Mouse (Mus musculus): Measurements from ENCODE around the gene Clptm1. TPM values are rescaled to one million over a fixed set of nuclear protein-coding genes. Genes with fewer than 3 reads are reported as not detected.

Gene Clptm1
- polyA plus RNA-seq, 1 experiment from 2014 or later = 96.0 TPM

GRCm38 (mm10) chr7:19702859-19703555 is 38.2 kb upstream of the Clptm1 start:
- H3K9me3 ChIP-seq (ENCODE audit: low read depth, low read length) = no peaks in the 10 kb centered on the region
- TF ChIP-seq CTCF (IDR thresholded peaks at IDR 0.05; ENCODE audit: low read depth) = no peak
- 88% methylated on average over 16 of the region's 16 CpGs for WGBS
- no peak overlapping the region for H3K9ac ChIP-seq
- ATAC-seq (ENCODE audit: insufficient read depth) (no peak), DNase-seq (no peak)
- peaks cover 8% of the 10 kb centered on the region; the same call in 1 of the 2 replicates for H3K4me1 ChIP-seq (ENCODE audit: insufficient read depth)
- no peak overlapping the region for H3K4me2 ChIP-seq
- no peaks in the 10 kb centered on the region for H3K27me3 ChIP-seq (ENCODE audit: insufficient read depth, low read length)
- H3K27ac ChIP-seq (ENCODE audit: low read depth) = no peak overlapping the region
- peaks cover 55% of the 10 kb centered on the region for H3K36me3 ChIP-seq (ENCODE audit: insufficient read depth)
- H3K4me3 ChIP-seq (ENCODE audit: low read depth, low read length) = no peak overlapping the region

DNA sequence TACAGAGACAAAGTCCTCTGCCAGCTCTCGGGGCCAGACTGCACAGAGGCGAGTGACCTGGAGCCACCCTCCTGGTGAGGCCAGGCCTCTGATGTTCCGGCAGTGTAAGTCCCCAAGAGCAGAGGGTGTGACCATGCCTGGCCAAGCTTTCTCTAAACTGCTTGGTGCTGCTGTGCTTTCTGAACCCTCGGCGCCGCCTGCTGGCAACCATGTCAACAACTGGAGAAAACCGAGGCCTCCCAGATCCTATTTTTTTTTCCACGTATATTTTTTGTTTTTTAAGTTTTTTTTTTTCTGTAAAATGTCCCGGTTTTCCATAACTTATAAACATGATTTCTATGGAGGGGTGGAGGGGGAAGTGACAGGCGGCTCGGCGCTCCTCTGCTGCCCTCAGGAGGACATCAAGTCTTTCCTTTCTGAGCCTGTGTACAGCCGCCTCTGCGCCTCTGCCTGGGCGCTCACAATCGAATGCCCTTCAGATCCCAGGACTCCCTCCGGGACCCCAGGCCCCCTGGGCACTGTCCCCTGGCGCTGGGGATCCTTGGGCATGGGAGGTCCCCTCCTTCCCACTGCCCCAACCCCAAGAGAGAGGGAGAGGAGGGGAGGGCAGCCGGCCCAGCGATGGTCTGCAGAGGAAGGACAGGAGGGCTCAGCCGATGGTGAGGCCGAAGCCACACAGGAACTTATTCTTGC is 36.4 kb upstream of the Clptm1 start:
- DNase-seq (peak; percentile 89), ATAC-seq (ENCODE audit: insufficient read depth) (peak; percentile 62)
- Histone ChIP-seq H3K9me3 (ENCODE audit: low read depth, low read length) (no peaks in the 10 kb centered on the region; the same call in 1 of the 2 replicates), H3K4me2 (peak overlapping the region; percentile 5; the same call in 1 of the 2 replicates), H3K9ac (no peak overlapping the region), H3K27ac (ENCODE audit: low read depth) (peak overlapping the region; percentile 30; the same call in 1 of the 2 replicates), H3K4me3 (ENCODE audit: low read depth, low read length) (no peak overlapping the region), H3K4me1 (ENCODE audit: insufficient read depth) (peaks cover 8% of the 10 kb centered on the region; the same call in 1 of the 2 replicates), H3K27me3 (ENCODE audit: insufficient read depth, low read length) (no peaks in the 10 kb centered on the region), H3K36me3 (ENCODE audit: insufficient read depth) (peaks cover 51% of the 10 kb centered on the region)
- 25% methylated on average over 22 of the region's 22 CpGs for WGBS
- peak; percentile 76 for TF ChIP-seq CTCF (IDR thresholded peaks at IDR 0.05; ENCODE audit: low read depth)

DNA sequence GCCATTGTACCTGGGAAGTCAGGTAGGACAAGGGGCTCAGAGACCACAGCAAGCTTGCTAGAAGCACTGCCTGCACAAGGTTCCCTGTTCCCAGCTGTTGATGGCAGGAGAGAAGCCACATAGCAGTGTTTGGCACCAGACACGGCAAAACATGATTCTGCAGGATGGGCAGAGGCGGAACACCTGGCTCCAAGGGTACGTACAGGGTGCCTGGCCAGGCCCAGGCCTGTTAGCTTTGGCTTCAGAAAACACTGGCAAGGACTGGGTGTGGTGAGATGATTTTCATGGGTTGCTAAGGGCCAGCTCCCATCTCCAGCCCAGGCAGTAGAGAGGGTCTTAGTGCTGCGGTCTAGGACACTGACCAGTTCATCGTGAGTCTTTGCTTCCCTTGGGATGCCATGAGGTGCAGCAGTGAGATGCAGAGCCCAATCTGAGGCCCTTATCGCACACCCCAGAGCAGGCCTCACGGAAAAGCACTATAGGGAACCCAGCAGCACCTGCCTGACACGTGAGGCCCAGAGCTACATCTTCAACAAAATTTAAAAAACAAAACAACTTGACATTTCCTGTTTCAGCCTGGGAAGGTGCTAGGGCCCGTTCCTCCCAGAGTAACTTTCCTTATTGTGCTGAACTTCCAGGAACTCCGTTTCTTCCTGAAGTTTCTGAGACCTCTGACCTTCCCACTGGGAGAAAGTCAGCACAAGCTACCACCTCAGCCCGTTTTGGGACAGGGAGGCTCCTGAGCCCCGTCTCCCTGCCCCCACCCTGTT is 35.7 kb upstream of the Clptm1 start:
- Histone ChIP-seq H3K9me3 (ENCODE audit: low read depth, low read length) (no peaks in the 10 kb centered on the region; the same call in 1 of the 2 replicates), H3K4me3 (ENCODE audit: low read depth, low read length) (no peak overlapping the region), H3K27ac (ENCODE audit: low read depth) (peak overlapping the region; percentile 30; the same call in 1 of the 2 replicates), H3K36me3 (ENCODE audit: insufficient read depth) (peaks cover 49% of the 10 kb centered on the region), H3K9ac (no peak overlapping the region), H3K4me2 (peak overlapping the region; percentile 5; the same call in 1 of the 2 replicates), H3K27me3 (ENCODE audit: insufficient read depth, low read length) (no peaks in the 10 kb centered on the region), H3K4me1 (ENCODE audit: insufficient read depth) (peaks cover 8% of the 10 kb centered on the region; the same call in 1 of the 2 replicates)
- no peak for TF ChIP-seq CTCF (IDR thresholded peaks at IDR 0.05; ENCODE audit: low read depth)
- DNase-seq = no peak
- WGBS = 52% methylated on average over 12 of the region's 12 CpGs
- ATAC-seq (ENCODE audit: insufficient read depth) = no peak

GRCm38 (mm10) chr7:19699827-19700148 is 35.0 kb upstream of the Clptm1 start:
- peaks cover 44% of the 10 kb centered on the region for H3K36me3 ChIP-seq (ENCODE audit: insufficient read depth)
- 75% methylated on average over 4 of the region's 4 CpGs for WGBS
- H3K4me3 ChIP-seq (ENCODE audit: low read depth, low read length) = no peak overlapping the region
- DNase-seq (no peak), ATAC-seq (ENCODE audit: insufficient read depth) (no peak)
- H3K27ac ChIP-seq (ENCODE audit: low read depth) = no peak overlapping the region
- H3K27me3 ChIP-seq (ENCODE audit: insufficient read depth, low read length) = no peaks in the 10 kb centered on the region
- H3K9ac ChIP-seq = no peak overlapping the region; the same call in 1 of the 2 replicates
- H3K4me2 ChIP-seq = no peak overlapping the region
- no peak for TF ChIP-seq CTCF (IDR thresholded peaks at IDR 0.05; ENCODE audit: low read depth)
- peaks cover 14% of the 10 kb centered on the region; the same call in 1 of the 2 replicates for H3K4me1 ChIP-seq (ENCODE audit: insufficient read depth)
- no peaks in the 10 kb centered on the region; the same call in 1 of the 2 replicates for H3K9me3 ChIP-seq (ENCODE audit: low read depth, low read length)

DNA sequence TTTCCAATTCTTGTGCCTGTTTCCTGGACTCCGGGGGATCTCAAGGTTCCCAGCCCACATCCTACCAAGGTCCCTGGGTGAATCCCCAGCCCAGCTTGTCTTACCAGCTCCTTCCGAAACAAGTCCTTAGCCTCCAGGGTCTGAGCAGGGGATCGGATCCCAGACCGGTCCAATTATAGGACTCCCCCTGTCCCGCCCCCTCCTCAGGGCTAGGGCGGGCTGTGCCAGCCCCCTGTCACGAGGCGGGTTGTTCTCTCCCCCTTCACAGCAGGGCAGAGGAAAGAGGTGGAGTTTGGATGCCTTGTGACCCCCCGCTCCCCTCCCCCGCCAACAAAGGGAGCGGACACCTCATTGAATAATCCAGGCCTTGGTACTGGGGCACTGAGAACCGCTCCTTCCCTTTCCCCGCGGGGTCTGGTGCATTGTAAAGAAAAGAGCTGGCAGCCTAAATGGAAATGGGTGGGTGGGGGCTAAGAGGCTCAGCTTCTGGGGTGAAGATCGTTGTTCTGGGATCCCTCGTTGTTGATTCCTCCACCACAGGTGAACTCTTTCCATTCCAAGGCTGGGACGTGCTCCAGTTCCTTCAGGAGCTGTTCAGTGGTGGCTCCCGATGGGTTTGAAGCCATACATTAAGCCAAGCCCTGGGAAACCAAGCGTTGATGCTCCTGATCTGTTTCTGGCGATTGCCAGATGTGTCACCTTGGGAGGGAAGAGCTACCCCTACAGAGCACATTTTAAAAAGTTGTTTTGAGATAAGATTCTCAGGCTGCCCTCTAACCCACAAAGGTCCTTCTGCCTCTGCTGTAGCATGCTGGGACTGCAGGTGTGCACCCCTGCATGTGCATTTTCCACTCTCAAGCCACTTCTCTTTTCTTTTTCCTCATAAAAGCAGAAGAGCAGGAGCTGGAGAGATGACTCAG is 34.3 kb upstream of the Clptm1 start, which contains the start of gene Apoe:
Gene Apoe, minus strand, starts transcription at position 282 of the 920 bp plus-strand sequence.
- Histone ChIP-seq H3K4me1 (ENCODE audit: insufficient read depth) (peaks cover 14% of the 10 kb centered on the region; the same call in 1 of the 2 replicates), H3K9me3 (ENCODE audit: low read depth, low read length) (no peaks in the 10 kb centered on the region; the same call in 1 of the 2 replicates), H3K9ac (peak within 1 kb of the TSS; percentile 42), H3K4me3 (ENCODE audit: low read depth, low read length) (peak within 1 kb of the TSS; percentile 34), H3K27me3 (ENCODE audit: insufficient read depth, low read length) (no peaks in the 10 kb centered on the region), H3K4me2 (peak within 1 kb of the TSS; percentile 68), H3K27ac (ENCODE audit: low read depth) (peak within 1 kb of the TSS; percentile 46; the same call in 1 of the 2 replicates), H3K36me3 (ENCODE audit: insufficient read depth) (peaks cover 39% of the 10 kb centered on the region)
- peak; percentile 60 for DNase-seq
- WGBS = 2% methylated on average over 20 of the region's 20 CpGs
- TF ChIP-seq CTCF (IDR thresholded peaks at IDR 0.05; ENCODE audit: low read depth) = 0 out of 2 replicates have a peak, but pooled peaks have one; percentile 19
- ATAC-seq (ENCODE audit: insufficient read depth) = peak; percentile 67; the same call in 1 of the 2 replicates

Data from lung, embryonic 14.5 days (tissue).